Mouse (Mus musculus) lung, postnatal 4 days (tissue): Measurements from ENCODE around the gene Stxbp1.

Experiments used
- DNase-seq, 2 experiments: peaks; one replicate each; pipeline ENCODE4 v3.0.0; 2021

Gene Stxbp1

GRCm38 (mm10) chr2:32838147-32838884 lies 8.7 kb downstream of the Stxbp1 start:
- no peak for DNase-seq

GRCm38 (mm10) chr2:32835588-32835987 lies 11.5 kb downstream of the Stxbp1 start:
- DNase-seq: no peak

GRCm38 (mm10) chr2:32834496-32834895 lies 12.5 kb downstream of the Stxbp1 start:
- peak; percentile 69 to 78 for DNase-seq

GRCm38 (mm10) chr2:32828979-32829676 lies 17.9 kb downstream of the Stxbp1 start:
- DNase-seq: no peak

- DNase-seq: no peak
Observed at GRCm38 (mm10) chr2:32825796-32826195, 21.2 kb downstream of the Stxbp1 start.

- no peak for DNase-seq
Observed at GRCm38 (mm10) chr2:32824778-32825177, 22.3 kb downstream of the Stxbp1 start.

GRCm38 (mm10) chr2:32824181-32824580 lies 22.9 kb downstream of the Stxbp1 start:
- DNase-seq: peak in 1 of 2 experiments; percentile 60

GRCm38 (mm10) chr2:32823579-32824154 lies 23.4 kb downstream of the Stxbp1 start:
- DNase-seq: no peak

GRCm38 (mm10) chr2:32823153-32823552 lies 23.9 kb downstream of the Stxbp1 start:
- DNase-seq: no peak

- no peak for DNase-seq
Observed at GRCm38 (mm10) chr2:32822643-32823042, 24.4 kb downstream of the Stxbp1 start.

- peak; percentile 34 to 54 for DNase-seq
Observed at GRCm38 (mm10) chr2:32821041-32821802, 25.8 kb downstream of the Stxbp1 start.

- no peak for DNase-seq
Observed at GRCm38 (mm10) chr2:32818208-32818607, 28.8 kb downstream of the Stxbp1 start.

GRCm38 (mm10) chr2:32817589-32817988 lies 29.5 kb downstream of the Stxbp1 start:
- DNase-seq: no peak

GRCm38 (mm10) chr2:32816946-32817581 lies 30.0 kb downstream of the Stxbp1 start:
- peak; percentile 47 to 58 for DNase-seq

- no peak for DNase-seq
Observed at GRCm38 (mm10) chr2:32816497-32816896, 30.5 kb downstream of the Stxbp1 start.

- DNase-seq: no peak
Observed at GRCm38 (mm10) chr2:32811959-32812358, 35.1 kb downstream of the Stxbp1 start.

GRCm38 (mm10) chr2:32808816-32809566 lies 38.1 kb downstream of the Stxbp1 start:
- DNase-seq: no peak

- DNase-seq: peak in 1 of 2 experiments; percentile 16
Observed at GRCm38 (mm10) chr2:32798251-32798962, 48.6 kb downstream of the Stxbp1 start.

GRCm38 (mm10) chr2:32795748-32796418 lies 51.2 kb downstream of the Stxbp1 start:
- DNase-seq: peak in 1 of 2 experiments; percentile 10

GRCm38 (mm10) chr2:32791297-32791696 lies 55.7 kb downstream of the Stxbp1 start:
- peak; percentile 57 to 87 for DNase-seq

- DNase-seq: no peak
Observed at GRCm38 (mm10) chr2:32788581-32788980, 58.5 kb downstream of the Stxbp1 start.
